Mouse (Mus musculus) hindbrain, embryonic 14.5 days (tissue): ENCODE data around the gene Ugt1a2. TPM values are rescaled to one million over a fixed set of nuclear protein-coding genes. Genes with fewer than 3 reads are reported as not detected.

Experiments
- ATAC-seq: fragments of 200-750 bp; cut with Nextera tagmentation; 2 replicates; pipeline ENCODE4 v1.8.0; 2017; ENCODE audit warnings: moderate number of reproducible peaks, mild to moderate bottlenecking, moderate TSS enrichment, moderate library complexity; ENCODE audit not compliant: low FRiP score
- DNase-seq: peaks from one replicate; pipeline ENCODE4 v3.0.0-alpha.2; 2015; ENCODE audit warnings: low spot score
- H3K27ac ChIP-seq: fragments of 300-500 bp; sonication (generic); 2 replicates; pipeline ENCODE4 v1.5.1; 2014; ENCODE audit warnings: mild to moderate bottlenecking, moderate library complexity
- H3K27me3 ChIP-seq: fragments of 300-500 bp; sonication (generic); 2 replicates; pipeline ENCODE4 v1.6.1; 2014; ENCODE audit warnings: mild to moderate bottlenecking, low read length, mixed read lengths; ENCODE audit not compliant: control insufficient read depth, insufficient read depth
- H3K36me3 ChIP-seq: fragments of 300-500 bp; sonication (generic); replicated peaks from 2 replicates; pipeline ENCODE4 v1.6.1; 2014; ENCODE audit not compliant: control insufficient read depth, insufficient read depth
- H3K4me1 ChIP-seq: fragments of 300-500 bp; sonication (generic); replicated peaks from 2 replicates; pipeline ENCODE4 v1.6.1; 2014; ENCODE audit warnings: antibody characterized with exemption, low read length, mixed read lengths; ENCODE audit not compliant: control insufficient read depth, insufficient read depth
- H3K4me2 ChIP-seq: fragments of 300-500 bp; sonication (generic); replicated peaks from 2 replicates; pipeline ENCODE4 v1.6.1; 2014; ENCODE audit warnings: mild to moderate bottlenecking, moderate library complexity
- H3K4me3 ChIP-seq: fragments of 300-500 bp; sonication (generic); replicated peaks from 2 replicates; pipeline ENCODE4 v1.5.1; 2014; ENCODE audit warnings: mild to moderate bottlenecking, low read length
- H3K9ac ChIP-seq: fragments of 300-500 bp; sonication (generic); 2 replicates; pipeline ENCODE4 v1.6.1; 2014
- H3K9me3 ChIP-seq: fragments of 300-500 bp; sonication (generic); 2 replicates; pipeline ENCODE4 v1.6.1; 2016; ENCODE audit warnings: low read length; ENCODE audit not compliant: control insufficient read depth
- WGBS: fragments of 180-500 bp; shearing (Covaris S2); extraction: QIAGEN DNeasy Blood & Tissue Kit; methylation state at CpG from one replicate; pipeline ENCODE4 v1.1.7; 2014; 5-methylcytosine and 5-hydroxymethylcytosine counted together
- polyA plus RNA-seq: library from polyadenylated mRNA; unstranded; fragments of >200 nt; fragmentation: Nextera tagmentation; extraction: Ambion mirVana; gene quantifications from 2 replicates; pipeline ENCODE4 v1.2.1, GENCODE M21; 2014

Ugt1a2 gene
- polyA plus RNA-seq, 1 experiment from 2014 or later = not detected

- Histone ChIP-seq H3K4me1 (no peaks in the 10 kb centered on the region), H3K4me3 (no peak overlapping the region), H3K9ac (no peak overlapping the region), H3K27ac (no peak overlapping the region), H3K4me2 (no peak overlapping the region), H3K9me3 (no peaks in the 10 kb centered on the region), H3K27me3 (no peaks in the 10 kb centered on the region), H3K36me3 (peaks cover 96% of the 10 kb centered on the region)
- DNase-seq (no peak), ATAC-seq (no peak)
- 78% methylated on average over 4 of the region's 4 CpGs for WGBS
These were observed 64.5 kb downstream of the Ugt1a2 start for GRCm38 (mm10) chr1:88264869-88265240.

GRCm38 (mm10) chr1:88266123-88266522, 65.7 kb downstream of the Ugt1a2 start:
- H3K9ac ChIP-seq = no peak overlapping the region
- peaks cover 87% of the 10 kb centered on the region for H3K36me3 ChIP-seq
- H3K27ac ChIP-seq = no peak overlapping the region
- no peaks in the 10 kb centered on the region for H3K9me3 ChIP-seq
- no peaks in the 10 kb centered on the region for H3K4me1 ChIP-seq
- H3K4me3 ChIP-seq = no peak overlapping the region
- WGBS = 90% methylated on average over 13 of the region's 13 CpGs
- H3K4me2 ChIP-seq = no peak overlapping the region
- ATAC-seq (no peak), DNase-seq (no peak)
- no peaks in the 10 kb centered on the region for H3K27me3 ChIP-seq

- ATAC-seq (peak; percentile 6; the same call in 1 of the 2 replicates), DNase-seq (no peak)
- Histone ChIP-seq H3K27ac (no peak overlapping the region), H3K9ac (no peak overlapping the region), H3K4me3 (no peak overlapping the region), H3K4me2 (no peak overlapping the region), H3K27me3 (no peaks in the 10 kb centered on the region), H3K4me1 (no peaks in the 10 kb centered on the region), H3K9me3 (no peaks in the 10 kb centered on the region), H3K36me3 (peaks cover 76% of the 10 kb centered on the region)
- WGBS = 94% methylated on average over 6 of the region's 6 CpGs
These were observed 67.1 kb downstream of the Ugt1a2 start for GRCm38 (mm10) chr1:88267489-88267888.

- no peaks in the 10 kb centered on the region for H3K9me3 ChIP-seq
- DNase-seq (no peak), ATAC-seq (no peak)
- H3K36me3 ChIP-seq = peaks cover 74% of the 10 kb centered on the region
- H3K9ac ChIP-seq = no peak overlapping the region
- H3K27me3 ChIP-seq = no peaks in the 10 kb centered on the region
- no peak overlapping the region for H3K4me2 ChIP-seq
- 86% methylated on average over 6 of the region's 6 CpGs for WGBS
- no peak overlapping the region for H3K27ac ChIP-seq
- H3K4me3 ChIP-seq = no peak overlapping the region
- H3K4me1 ChIP-seq = no peaks in the 10 kb centered on the region
These were observed 67.7 kb downstream of the Ugt1a2 start for GRCm38 (mm10) chr1:88268070-88268469.

Other genes starting within 250 kb of the Ugt1a2 start
- 15.5 and 20.5 TPM in 2 replicates for gene Usp40, start 192.1 kb upstream of the Ugt1a2 start, polyA plus RNA-seq
- not detected in 2 replicates for gene Ugt1a10, start 145.2 kb upstream of the Ugt1a2 start, polyA plus RNA-seq
- gene Ugt1a9, start 129.8 kb upstream of the Ugt1a2 start, polyA plus RNA-seq = not detected in 2 replicates
- not detected in 2 replicates for gene Ugt1a8, start 112.8 kb upstream of the Ugt1a2 start, polyA plus RNA-seq
- gene Ugt1a7c, start 105.5 kb upstream of the Ugt1a2 start, polyA plus RNA-seq = 1.3 and 1.5 TPM in 2 replicates
- 1.7 and 3.8 TPM in 2 replicates for gene Ugt1a6b, start 97.3 kb upstream of the Ugt1a2 start, polyA plus RNA-seq
- gene Ugt1a6a, start 65.8 kb upstream of the Ugt1a2 start, polyA plus RNA-seq = 4.0 and 5.0 TPM in 2 replicates
- not detected in 2 replicates for gene Ugt1a5, start 34.6 kb upstream of the Ugt1a2 start, polyA plus RNA-seq
- 11.9 and 16.5 TPM in 2 replicates for gene Dnajb3, start 5.2 kb downstream of the Ugt1a2 start, polyA plus RNA-seq
- not detected in 2 replicates for gene Ugt1a1, start 11.4 kb downstream of the Ugt1a2 start, polyA plus RNA-seq
- 1.1 and 2.0 TPM in 2 replicates for gene Mroh2a, start 26.4 kb downstream of the Ugt1a2 start, polyA plus RNA-seq
- 64.1 and 64.5 TPM in 2 replicates for gene Hjurp, start 77.0 kb downstream of the Ugt1a2 start, polyA plus RNA-seq
- 0.10 and 0.17 TPM in 2 replicates for gene Trpm8, start 77.1 kb downstream of the Ugt1a2 start, polyA plus RNA-seq
- gene Spp2, start 206.4 kb downstream of the Ugt1a2 start, polyA plus RNA-seq = 0.64 TPM in 1 of 2 replicates, not detected in the other